Mouse (Mus musculus): ENCODE results near the gene Lrrc37a. TPM values are rescaled to one million over a fixed set of nuclear protein-coding genes. Genes with fewer than 3 reads are reported as not detected.
A peak's percentile ranks its signal among the peaks of the same experiment; 100 is the strongest.

Lrrc37a gene
- total and polyA plus RNA-seq, 3 experiments, result not detected

- TF ChIP-seq TCF12 (IDR thresholded peaks at IDR 0.05; ENCODE audit: low read depth, low read length) (peak; percentile 35; the same call in 1 of the 2 replicates), MYC (IDR thresholded peaks at IDR 0.05; ENCODE audit: low read depth, low read length) (no peak), MAFK (IDR thresholded peaks at IDR 0.05; ENCODE audit: borderline replicate concordance, low read depth, low read length) (no peak), ZNF384 (IDR thresholded peaks at IDR 0.05; ENCODE audit: low read depth, low read length) (no peak), ZKSCAN1 (IDR thresholded peaks at IDR 0.05; ENCODE audit: low read depth, low read length) (no peak; the same call in 1 of the 2 replicates), KAT2A (conservative IDR thresholded peaks at IDR 0.05; ENCODE audit: low read depth, low read length) (no peak; the same call in 1 of the 2 replicates), MYB (IDR thresholded peaks at IDR 0.05; ENCODE audit: low read depth, low read length) (no peak), ZMIZ1 (IDR thresholded peaks at IDR 0.05; ENCODE audit: low read depth, low read length) (peak; percentile 91), NRF1 (IDR thresholded peaks at IDR 0.05; ENCODE audit: insufficient read depth, low read depth, low read length, poor library complexity, severe bottlenecking) (peak; percentile 7; the same call in 1 of the 2 replicates), POLR2AphosphoS5 (IDR thresholded peaks at IDR 0.05; ENCODE audit: borderline replicate concordance, low read depth, low read length) (no peak), ELF1 (IDR thresholded peaks at IDR 0.05; ENCODE audit: low read depth, low read length) (peak; percentile 84), MAZ (IDR thresholded peaks at IDR 0.05; ENCODE audit: low read depth, low read length) (no peak), MAX (IDR thresholded peaks at IDR 0.05; ENCODE audit: low read length) (no peak), E2F4 (IDR thresholded peaks at IDR 0.05; ENCODE audit: borderline replicate concordance, low read depth, low read length) (no peak), USF2 (IDR thresholded peaks at IDR 0.05; ENCODE audit: borderline replicate concordance in 1 of 2, insufficient read depth in 1 of 2, low read depth in 1 of 2, low read length in 2 of 2) (no peak), JUND (IDR thresholded peaks at IDR 0.05; ENCODE audit: low read depth, low read length) (no peak), POLR2A (IDR thresholded peaks at IDR 0.05; ENCODE audit: control insufficient read depth in 1 of 2, insufficient read depth in 1 of 2, low read depth in 1 of 2, low read length in 2 of 2, poor library complexity in 1 of 2) (peak; percentile 80 to 89)
Observed at GRCm38 (mm10) chr11:103411981-103412949, 92.1 kb downstream of the Lrrc37a start, which contains the start of gene Plekhm1 (continued).

GRCm38 (mm10) chr11:103411301-103411700 lies 93.1 kb downstream of the Lrrc37a start:
- no peak overlapping the region for H3K27ac ChIP-seq (ENCODE audit: control insufficient read depth, low read depth, low read length)
- peaks cover 0 to 12% of the 10 kb centered on the region in 2 experiments for H3K36me3 ChIP-seq (ENCODE audit: control insufficient read depth in 1 of 2, insufficient read depth in 2 of 2, low read length in 2 of 2)
- H3K9ac ChIP-seq (ENCODE audit: control insufficient read depth, low read depth, low read length, poor library complexity, severe bottlenecking), result peak overlapping the region; percentile 90; the same call in 1 of the 2 replicates
- peak overlapping the region in 1 of 2 experiments; percentile 96; a peak in 1 of 4 replicates for H3K4me3 ChIP-seq (ENCODE audit: control insufficient read depth in 1 of 2, insufficient read depth in 1 of 2, low read depth in 2 of 2, low read length in 2 of 2)
- H3K79me2 ChIP-seq (ENCODE audit: control insufficient read depth, insufficient read depth, low read length, poor library complexity), result peaks cover 21% of the 10 kb centered on the region
- peaks cover 2 to 13% of the 10 kb centered on the region in 2 experiments; a peak in 1 of 4 replicates for H3K27me3 ChIP-seq (ENCODE audit: control insufficient read depth in 1 of 2, insufficient read depth in 2 of 2, low read length in 2 of 2)
- H3K4me1 ChIP-seq (ENCODE audit: control insufficient read depth in 1 of 2, insufficient read depth in 2 of 2, low read length in 2 of 2), result peaks cover 2 to 11% of the 10 kb centered on the region in 2 experiments; a peak in 2 of 4 replicates
- DNase-seq (ENCODE audit: low read depth, low spot score), result peak; percentile 44
- H3K9me3 ChIP-seq (replicated peaks; ENCODE audit: insufficient read depth, low read length), result no peaks in the 10 kb centered on the region
- no peak for TF ChIP-seq SMC3 (IDR thresholded peaks at IDR 0.05; ENCODE audit: low read depth, low read length)
- no peak for TF ChIP-seq TAL1 (IDR thresholded peaks at IDR 0.05; ENCODE audit: low read length)
- TF ChIP-seq JUND (IDR thresholded peaks at IDR 0.05; ENCODE audit: low read depth, low read length), result no peak
- no peak for TF ChIP-seq SIN3A (IDR thresholded peaks at IDR 0.05; ENCODE audit: low read length)
- no peak for TF ChIP-seq MAX (IDR thresholded peaks at IDR 0.05; ENCODE audit: low read length)
- TF ChIP-seq GABPA (IDR thresholded peaks at IDR 0.05; ENCODE audit: low read depth, low read length), result no peak
- no peak for TF ChIP-seq CHD2 (IDR thresholded peaks at IDR 0.05; ENCODE audit: low read length)
- TF ChIP-seq EP300 (IDR thresholded peaks at IDR 0.05; ENCODE audit: low read depth in 1 of 2, low read length in 2 of 2), result no peak

All from MEL (cell line).